Mouse (Mus musculus) kidney, embryonic 14.5 days (tissue): ENCODE data around the gene Morc2a. TPM values are rescaled to one million over a fixed set of nuclear protein-coding genes. Genes with fewer than 3 reads are reported as not detected.
"Not testable (repeated sequence)": the region's sequence is repeated elsewhere in the genome, so short reads cannot be mapped to it uniquely, and the experiment has no call there.

ENCODE experiments used
- ATAC-seq: fragments of 200-750 bp; cut with Nextera tagmentation; 2 replicates; pipeline ENCODE4 v1.8.0; 2017; ENCODE audit warnings: moderate number of reproducible peaks, mild to moderate bottlenecking, moderate TSS enrichment, moderate library complexity; ENCODE audit not compliant: low FRiP score, low TSS enrichment
- H3K27ac ChIP-seq: fragments of 300-500 bp; sonication (generic); 2 replicates; pipeline ENCODE4 v1.5.1; 2014; ENCODE audit warnings: low read depth, mild to moderate bottlenecking, low read length, moderate library complexity, mixed read lengths
- H3K27me3 ChIP-seq: fragments of 300-500 bp; sonication (generic); 2 replicates; pipeline ENCODE4 v1.6.1; 2014; ENCODE audit warnings: mild to moderate bottlenecking, low read length; ENCODE audit not compliant: control insufficient read depth, insufficient read depth
- H3K36me3 ChIP-seq: fragments of 300-500 bp; sonication (generic); 2 replicates; pipeline ENCODE4 v1.6.1; 2014; ENCODE audit warnings: low read length, mixed read lengths; ENCODE audit not compliant: control insufficient read depth, insufficient read depth
- H3K4me1 ChIP-seq: fragments of 300-500 bp; sonication (generic); 2 replicates; pipeline ENCODE4 v1.6.1; 2014; ENCODE audit warnings: low read length, mixed read lengths; ENCODE audit not compliant: control insufficient read depth, insufficient read depth
- H3K4me2 ChIP-seq: fragments of 300-500 bp; sonication (generic); replicated peaks from 2 replicates; pipeline ENCODE4 v1.6.1; 2014; ENCODE audit warnings: low read depth, mild to moderate bottlenecking, low read length
- H3K4me3 ChIP-seq: fragments of 300-500 bp; sonication (generic); 2 replicates; pipeline ENCODE4 v1.5.1; 2014; ENCODE audit warnings: mild to moderate bottlenecking, low read length
- H3K9ac ChIP-seq: fragments of 300-500 bp; sonication (generic); 2 replicates; pipeline ENCODE4 v1.6.1; 2014; ENCODE audit warnings: low read depth, mild to moderate bottlenecking, low read length, moderate library complexity
- H3K9me3 ChIP-seq: fragments of 300-500 bp; sonication (generic); 2 replicates; pipeline ENCODE4 v1.6.1; 2016; ENCODE audit warnings: low read length; ENCODE audit not compliant: control insufficient read depth
- WGBS: fragments of 180-500 bp; shearing (Covaris S2); extraction: QIAGEN DNeasy Blood & Tissue Kit; methylation state at CpG from one replicate; pipeline ENCODE4 v1.1.7; 2014; 5-methylcytosine and 5-hydroxymethylcytosine counted together
- polyA plus RNA-seq: library from polyadenylated mRNA; unstranded; fragments of >200 nt; fragmentation: Nextera tagmentation; extraction: Ambion mirVana; gene quantifications from 2 replicates; pipeline ENCODE4 v1.2.1, GENCODE M21; 2014

Morc2a gene
- polyA plus RNA-seq, result 18.2 and 23.7 TPM in 2 replicates

GRCm38 (mm10) chr11:3648964-3649841, at the start of gene Morc2a:
Morc2a (plus strand) TSS chr11:3649191.
- peak within 1 kb of the TSS; percentile 84 for H3K4me3 ChIP-seq
- H3K27ac ChIP-seq, result peak within 1 kb of the TSS; percentile 95
- peak within 1 kb of the TSS; percentile 97 for H3K9ac ChIP-seq
- peaks cover 17% of the 10 kb centered on the region for H3K9me3 ChIP-seq
- ATAC-seq, result peak; percentile 98
- WGBS, result 2% methylated on average over 71 of the region's 81 CpGs
- no peaks in the 10 kb centered on the region; the same call in 1 of the 2 replicates for H3K4me1 ChIP-seq
- peaks cover 23% of the 10 kb centered on the region for H3K36me3 ChIP-seq
- peak within 1 kb of the TSS; percentile 73 for H3K4me2 ChIP-seq
- H3K27me3 ChIP-seq, result no peaks in the 10 kb centered on the region

DNA sequence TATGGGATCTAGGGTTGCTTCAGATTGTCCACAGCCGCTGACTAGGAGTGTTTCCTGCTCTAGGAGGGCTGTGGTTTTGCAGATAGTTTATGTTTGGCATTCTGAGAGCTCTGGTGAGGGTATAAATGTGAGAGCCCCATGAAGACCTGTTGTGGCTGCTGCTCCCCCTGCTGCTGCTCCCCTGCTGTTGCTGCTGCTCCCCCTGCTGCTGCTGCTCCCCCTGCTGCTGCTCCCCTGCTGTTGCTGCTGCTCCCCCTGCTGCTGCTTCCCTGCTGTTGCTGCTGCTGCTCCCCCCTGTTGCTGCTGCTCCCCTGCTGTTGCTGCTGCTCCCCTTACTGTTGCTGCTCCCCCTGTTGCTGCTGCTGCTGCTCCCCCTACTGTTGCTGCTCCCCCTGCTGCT, 47.0 kb upstream of the Morc2a start:
- not testable (repeated sequence) for H3K4me1 ChIP-seq, H3K27ac ChIP-seq, H3K4me3 ChIP-seq, H3K36me3 ChIP-seq, H3K9me3 ChIP-seq, H3K27me3 ChIP-seq, ATAC-seq, H3K9ac ChIP-seq, H3K4me2 ChIP-seq
- WGBS, result 63% methylated on average over 1 of the region's 1 CpGs

DNA sequence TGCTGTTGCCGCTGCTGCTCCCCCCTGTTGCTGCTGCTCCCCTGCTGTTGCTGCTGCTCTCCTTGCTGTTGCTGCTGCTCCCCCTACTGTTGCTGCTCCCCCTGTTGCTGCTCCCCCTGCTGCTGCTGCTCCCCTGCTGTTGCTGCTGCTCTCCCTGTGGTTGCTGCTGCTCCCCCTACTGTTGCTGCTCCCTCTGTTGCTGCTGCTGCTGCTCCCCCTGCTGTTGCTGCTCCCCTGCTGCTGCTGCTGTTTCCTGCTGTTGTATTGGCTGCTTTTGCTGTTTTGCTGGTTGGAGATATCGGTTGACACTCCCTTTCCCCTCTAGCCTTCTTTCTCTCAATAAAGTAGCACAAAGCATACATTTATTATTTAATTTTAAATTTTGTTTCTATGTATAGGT, 46.3 kb upstream of the Morc2a start:
- H3K9me3 ChIP-seq, H3K27ac ChIP-seq, ATAC-seq, H3K36me3 ChIP-seq, H3K27me3 ChIP-seq, H3K4me2 ChIP-seq, H3K4me3 ChIP-seq, H3K9ac ChIP-seq, H3K4me1 ChIP-seq: not testable (repeated sequence)
- WGBS, result 66% methylated on average over 2 of the region's 2 CpGs

DNA sequence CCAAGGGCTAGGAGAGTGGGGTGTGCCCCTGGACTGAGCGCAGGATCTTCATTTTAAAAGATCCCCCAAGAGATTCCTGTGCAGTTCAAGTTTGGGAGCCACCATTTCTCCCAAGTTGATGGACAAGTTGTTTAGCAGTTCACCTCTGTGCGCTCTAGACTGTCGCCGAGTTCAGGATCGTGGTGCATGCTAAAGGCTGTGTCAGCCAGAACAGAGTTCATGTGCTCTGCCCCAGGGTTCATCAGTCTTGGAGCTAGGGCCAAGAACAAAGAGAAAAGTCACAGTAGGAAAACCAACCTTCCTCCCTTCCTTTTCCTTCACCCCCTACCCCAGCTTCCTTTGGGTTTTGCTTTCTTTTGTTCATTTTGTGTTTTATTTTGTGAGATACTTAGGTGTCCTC, 42.5 kb upstream of the Morc2a start:
- Histone ChIP-seq H3K4me2 (no peak overlapping the region), H3K4me1 (no peaks in the 10 kb centered on the region), H3K27me3 (no peaks in the 10 kb centered on the region), H3K9ac (no peak overlapping the region), H3K36me3 (no peaks in the 10 kb centered on the region), H3K9me3 (no peaks in the 10 kb centered on the region), H3K4me3 (no peak overlapping the region), H3K27ac (no peak overlapping the region)
- WGBS, result 79% methylated on average over 5 of the region's 5 CpGs
- no peak for ATAC-seq

- H3K36me3 ChIP-seq, result no peaks in the 10 kb centered on the region
- no peak overlapping the region for H3K4me3 ChIP-seq
- H3K9me3 ChIP-seq, result no peaks in the 10 kb centered on the region
- H3K4me2 ChIP-seq, result no peak overlapping the region
- H3K27ac ChIP-seq, result no peak overlapping the region
- no peak overlapping the region for H3K9ac ChIP-seq
- no peaks in the 10 kb centered on the region for H3K4me1 ChIP-seq
- WGBS, result 92% methylated on average over 4 of the region's 4 CpGs
- ATAC-seq, result no peak
- H3K27me3 ChIP-seq, result no peaks in the 10 kb centered on the region
Observed at GRCm38 (mm10) chr11:3615576-3615975, 33.4 kb upstream of the Morc2a start.

- Histone ChIP-seq H3K27me3 (no peaks in the 10 kb centered on the region; the same call in 1 of the 2 replicates), H3K4me2 (no peak overlapping the region), H3K27ac (no peak overlapping the region), H3K9me3 (peaks cover 5% of the 10 kb centered on the region; the same call in 1 of the 2 replicates), H3K9ac (no peak overlapping the region), H3K4me3 (no peak overlapping the region), H3K36me3 (no peaks in the 10 kb centered on the region), H3K4me1 (no peaks in the 10 kb centered on the region)
- WGBS, result 79% methylated on average over 5 of the region's 5 CpGs
- ATAC-seq, result no peak
Observed at GRCm38 (mm10) chr11:3622826-3623225, 26.2 kb upstream of the Morc2a start.

GRCm38 (mm10) chr11:3624391-3625027, 24.5 kb upstream of the Morc2a start:
- H3K9ac ChIP-seq, result no peak overlapping the region
- ATAC-seq, result peak; percentile 43; the same call in 1 of the 2 replicates
- H3K9me3 ChIP-seq, result peaks cover 5% of the 10 kb centered on the region; the same call in 1 of the 2 replicates
- 0 out of 2 replicates have a peak, but pooled peaks cover 5% of the 10 kb centered on the region for H3K4me1 ChIP-seq
- H3K27ac ChIP-seq, result no peak overlapping the region
- H3K4me2 ChIP-seq, result no peak overlapping the region
- no peak overlapping the region for H3K4me3 ChIP-seq
- H3K27me3 ChIP-seq, result no peaks in the 10 kb centered on the region; the same call in 1 of the 2 replicates
- 62% methylated on average over 4 of the region's 4 CpGs for WGBS
- H3K36me3 ChIP-seq, result no peaks in the 10 kb centered on the region

- peak; percentile 66 for ATAC-seq
- H3K9me3 ChIP-seq, result peaks cover 5% of the 10 kb centered on the region; the same call in 1 of the 2 replicates
- no peaks in the 10 kb centered on the region for H3K36me3 ChIP-seq
- peak overlapping the region; percentile 90 for H3K4me2 ChIP-seq
- H3K27me3 ChIP-seq, result no peaks in the 10 kb centered on the region; the same call in 1 of the 2 replicates
- H3K4me3 ChIP-seq, result peak overlapping the region; percentile 41
- H3K27ac ChIP-seq, result no peak overlapping the region
- WGBS, result 1% methylated on average over 32 of the region's 32 CpGs
- 0 out of 2 replicates have a peak, but pooled peaks cover 5% of the 10 kb centered on the region for H3K4me1 ChIP-seq
- H3K9ac ChIP-seq, result peak overlapping the region; percentile 45; the same call in 1 of the 2 replicates
Observed at GRCm38 (mm10) chr11:3628999-3629491, 19.9 kb upstream of the Morc2a start.
